Mouse (Mus musculus) common myeloid progenitor, adult 5-6 weeks (primary cell): ENCODE results near the gene Tmem18. TPM values are rescaled to one million over a fixed set of nuclear protein-coding genes. Genes with fewer than 3 reads are reported as not detected.

Source experiments
- ATAC-seq: replicated peaks from 2 replicates; pipeline ENCODE4 v1.8.0; 2016; ENCODE audit warnings: low read depth, mild to moderate bottlenecking, moderate TSS enrichment, inconsistent platforms; ENCODE audit not compliant: poor library complexity, severe bottlenecking
- total RNA-seq: library from RNA; stranded (forward); fragments of 200-1000, 187-1606 nt; gene quantifications from 2 replicates; pipeline ENCODE4 v1.2.3, GENCODE M21; 2017

Tmem18 gene
- total RNA-seq: 12.0 and 12.3 TPM in 2 replicates

- peak; percentile 93 for ATAC-seq
Observed at GRCm38 (mm10) chr12:30584356-30584740, at the start of gene Tmem18. Gene Tmem18 (plus strand): TSS chr12:30584426.

GRCm38 (mm10) chr12:30557349-30557748 is 26.9 kb upstream of the Tmem18 start:
- no peak for ATAC-seq

GRCm38 (mm10) chr12:30561411-30561810 is 22.8 kb upstream of the Tmem18 start:
- ATAC-seq: no peak

GRCm38 (mm10) chr12:30572075-30572474 is 12.2 kb upstream of the Tmem18 start:
- ATAC-seq: no peak

- ATAC-seq: no peak
Observed at GRCm38 (mm10) chr12:30575952-30576351, 8.3 kb upstream of the Tmem18 start.

GRCm38 (mm10) chr12:30578019-30578418 is 6.2 kb upstream of the Tmem18 start:
- peak; percentile 100 for ATAC-seq

GRCm38 (mm10) chr12:30581277-30581676 is 2.9 kb upstream of the Tmem18 start:
- no peak for ATAC-seq

GRCm38 (mm10) chr12:30583586-30584355 is 455 bp upstream of the Tmem18 start:
- no peak for ATAC-seq

- ATAC-seq: peak; percentile 15
Observed at GRCm38 (mm10) chr12:30584863-30585262, 637 bp downstream of the Tmem18 start.

GRCm38 (mm10) chr12:30591832-30592231 is 7.6 kb downstream of the Tmem18 start:
- no peak for ATAC-seq

GRCm38 (mm10) chr12:30596818-30597407 is 12.7 kb downstream of the Tmem18 start:
- ATAC-seq: peak; percentile 97

GRCm38 (mm10) chr12:30598955-30599354 is 14.7 kb downstream of the Tmem18 start:
- ATAC-seq: no peak

- no peak for ATAC-seq
Observed at GRCm38 (mm10) chr12:30599474-30599873, 15.2 kb downstream of the Tmem18 start.

- ATAC-seq: no peak
Observed at GRCm38 (mm10) chr12:30599997-30600396, 15.8 kb downstream of the Tmem18 start.

- ATAC-seq: no peak
Observed at GRCm38 (mm10) chr12:30604012-30604411, 19.8 kb downstream of the Tmem18 start.

- no peak for ATAC-seq
Observed at GRCm38 (mm10) chr12:30604876-30605275, 20.6 kb downstream of the Tmem18 start.

GRCm38 (mm10) chr12:30605941-30606340 is 21.7 kb downstream of the Tmem18 start:
- ATAC-seq: no peak

GRCm38 (mm10) chr12:30606743-30607142 is 22.5 kb downstream of the Tmem18 start:
- peak; percentile 58 for ATAC-seq

- no peak for ATAC-seq
Observed at GRCm38 (mm10) chr12:30618425-30618824, 34.2 kb downstream of the Tmem18 start.

GRCm38 (mm10) chr12:30628466-30628865 is 44.2 kb downstream of the Tmem18 start:
- ATAC-seq: no peak

- no peak for ATAC-seq
Observed at GRCm38 (mm10) chr12:30634534-30634933, 50.3 kb downstream of the Tmem18 start.
